Mouse (Mus musculus): Measurements from ENCODE around the gene Elmo2. TPM values are rescaled to one million over a fixed set of nuclear protein-coding genes. Genes with fewer than 3 reads are reported as not detected.

The Elmo2 gene
- total RNA-seq (2012; rRNA removed), result 21.1 and 21.7 TPM in 2 replicates

DNA sequence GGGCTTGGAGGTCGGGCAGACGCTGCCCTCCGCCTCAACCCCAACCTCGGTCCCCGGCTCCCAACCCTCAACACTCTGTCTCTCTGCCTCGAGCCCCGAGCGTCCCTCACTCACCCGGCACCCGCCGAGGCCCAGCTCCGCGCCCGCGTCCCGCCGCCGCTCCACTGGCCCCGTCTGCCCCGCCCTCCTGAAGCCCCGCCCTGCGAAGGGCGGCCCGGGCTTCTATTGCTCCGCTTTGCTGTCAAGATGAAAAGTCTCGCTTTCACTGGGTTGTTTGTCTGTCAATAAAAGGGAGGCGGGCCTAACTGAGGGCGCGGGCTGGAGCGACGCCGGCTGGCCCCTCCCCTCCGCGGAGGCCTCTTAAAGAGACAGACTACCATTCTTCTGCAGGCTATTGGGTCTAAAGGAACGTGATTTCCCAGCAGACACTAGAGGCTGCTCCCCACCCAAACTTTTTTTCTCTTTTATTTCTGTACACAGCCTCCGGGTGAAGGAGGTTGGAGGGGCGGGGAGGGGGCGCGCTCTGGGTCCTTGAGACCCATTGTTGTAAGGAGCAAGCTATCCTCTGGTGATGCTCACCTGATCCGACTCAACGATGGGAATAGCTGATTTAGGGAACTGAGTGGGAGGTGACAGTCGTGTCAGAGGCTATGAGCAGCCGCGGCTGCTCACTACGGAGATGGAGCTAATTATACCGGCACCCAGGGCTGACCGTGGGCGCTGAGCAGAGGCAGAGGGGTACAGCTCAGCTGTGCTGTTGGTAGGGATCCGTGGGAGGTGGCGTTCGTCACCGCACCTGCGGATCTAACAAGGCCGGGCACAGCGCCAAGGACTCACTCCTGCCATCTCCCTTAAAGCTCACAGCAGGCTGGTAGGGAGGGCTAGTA, at the start of gene Elmo2:
Elmo2 (minus strand) TSS at position 176 of the 887 bp plus-strand sequence.
- H3K4me1 ChIP-seq (ENCODE audit: control insufficient read depth in 2 of 2, insufficient read depth in 2 of 2, low read length in 2 of 2, poor library complexity in 1 of 2), result peaks cover 0 to 12% of the 10 kb centered on the region in 2 experiments; a peak in 3 of 4 replicates
- H3K9ac ChIP-seq (ENCODE audit: insufficient read depth, low read depth, low read length, poor library complexity, severe bottlenecking), result peak within 1 kb of the TSS; percentile 89
- 0 out of 2 replicates have a peak within 1 kb of the TSS, but pooled peaks have one; percentile 10 for H3K27ac ChIP-seq (ENCODE audit: insufficient read depth, low read depth, low read length, poor library complexity, severe bottlenecking)
- peak; percentile 91 for DNase-seq (ENCODE audit: low read depth, low spot score)
- peak within 1 kb of the TSS; percentile 89 to 90 for H3K4me3 ChIP-seq (ENCODE audit: insufficient read depth in 1 of 2, low read depth in 1 of 2, low read length in 2 of 2, poor library complexity in 1 of 2, severe bottlenecking in 1 of 2)
- in situ Hi-C loops (cut with MboI; ENCODE audit: low sequenced_read_pairs in 2 of 2, unreplicated experiment in 2 of 2), result no loop called here
- H3K36me3 ChIP-seq (ENCODE audit: control insufficient read depth, insufficient read depth, low read length, poor library complexity, severe bottlenecking), result no peaks in the 10 kb centered on the region
- TF ChIP-seq HCFC1 (IDR thresholded peaks at IDR 0.05; ENCODE audit: borderline replicate concordance, insufficient read depth, low read length) (no peak), CHD2 (IDR thresholded peaks at IDR 0.05; ENCODE audit: low read depth, low read length) (peak; percentile 84), ZNF384 (IDR thresholded peaks at IDR 0.05; ENCODE audit: low read depth, low read length) (peak; percentile 69; the same call in 1 of the 2 replicates), MAFK (IDR thresholded peaks at IDR 0.05; ENCODE audit: insufficient read depth, low read depth, low read length) (no peak), ZC3H11A (IDR thresholded peaks at IDR 0.05; ENCODE audit: borderline replicate concordance, low read depth, low read length) (no peak)
- no peaks in the 10 kb centered on the region for H3K9me3 ChIP-seq (ENCODE audit: control insufficient read depth, insufficient read depth, low read depth, low read length)

DNA sequence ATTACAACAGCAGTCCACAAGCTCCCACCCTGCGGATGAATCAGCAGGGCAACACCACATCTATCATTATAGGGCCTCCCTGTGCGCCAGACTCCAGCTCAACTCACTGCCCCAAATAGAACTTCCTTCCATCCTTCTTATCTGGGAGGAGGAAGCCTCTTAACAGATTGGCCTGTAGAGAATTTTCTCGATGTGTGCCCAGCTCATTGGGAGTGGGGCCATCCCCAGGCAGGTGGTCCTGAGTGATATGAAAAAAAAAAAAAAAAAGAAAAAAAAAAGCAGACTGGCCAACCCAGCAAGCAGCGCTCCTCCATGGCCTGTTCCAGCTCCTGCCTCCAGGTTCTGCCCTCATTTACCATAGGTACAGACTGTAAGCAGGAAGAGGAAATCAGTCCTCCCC, 49.7 kb upstream of the Elmo2 start:
- Histone ChIP-seq H3K36me3 (ENCODE audit: control insufficient read depth, insufficient read depth, low read length, poor library complexity, severe bottlenecking) (peaks cover 10% of the 10 kb centered on the region; the same call in 1 of the 2 replicates), H3K4me3 (ENCODE audit: insufficient read depth in 1 of 2, low read depth in 1 of 2, low read length in 2 of 2, poor library complexity in 1 of 2, severe bottlenecking in 1 of 2) (no peak overlapping the region), H3K27ac (ENCODE audit: insufficient read depth, low read depth, low read length, poor library complexity, severe bottlenecking) (no peak overlapping the region), H3K4me1 (ENCODE audit: control insufficient read depth in 2 of 2, insufficient read depth in 2 of 2, low read length in 2 of 2, poor library complexity in 1 of 2) (peaks cover 0 to 3% of the 10 kb centered on the region in 2 experiments; a peak in 1 of 4 replicates), H3K9me3 (ENCODE audit: control insufficient read depth, insufficient read depth, low read depth, low read length) (no peaks in the 10 kb centered on the region), H3K9ac (ENCODE audit: insufficient read depth, low read depth, low read length, poor library complexity, severe bottlenecking) (no peak overlapping the region)
- no peak for DNase-seq (ENCODE audit: low read depth, low spot score)
- in situ Hi-C loops (cut with MboI; ENCODE audit: low sequenced_read_pairs in 2 of 2, unreplicated experiment in 2 of 2), result no loop called here
- TF ChIP-seq CHD2 (IDR thresholded peaks at IDR 0.05; ENCODE audit: low read depth, low read length) (no peak), HCFC1 (IDR thresholded peaks at IDR 0.05; ENCODE audit: borderline replicate concordance, insufficient read depth, low read length) (no peak), ZNF384 (IDR thresholded peaks at IDR 0.05; ENCODE audit: low read depth, low read length) (no peak), ZC3H11A (IDR thresholded peaks at IDR 0.05; ENCODE audit: borderline replicate concordance, low read depth, low read length) (no peak), MAFK (IDR thresholded peaks at IDR 0.05; ENCODE audit: insufficient read depth, low read depth, low read length) (no peak)

- in situ Hi-C loops (cut with MboI; ENCODE audit: low sequenced_read_pairs in 2 of 2, unreplicated experiment in 2 of 2), result no loop called here
- Histone ChIP-seq H3K4me3 (ENCODE audit: insufficient read depth in 1 of 2, low read depth in 1 of 2, low read length in 2 of 2, poor library complexity in 1 of 2, severe bottlenecking in 1 of 2) (no peak overlapping the region), H3K4me1 (ENCODE audit: control insufficient read depth in 2 of 2, insufficient read depth in 2 of 2, low read length in 2 of 2, poor library complexity in 1 of 2) (peaks cover 0 to 3% of the 10 kb centered on the region in 2 experiments; a peak in 1 of 4 replicates), H3K36me3 (ENCODE audit: control insufficient read depth, insufficient read depth, low read length, poor library complexity, severe bottlenecking) (peaks cover 6% of the 10 kb centered on the region; the same call in 1 of the 2 replicates), H3K9ac (ENCODE audit: insufficient read depth, low read depth, low read length, poor library complexity, severe bottlenecking) (no peak overlapping the region), H3K27ac (ENCODE audit: insufficient read depth, low read depth, low read length, poor library complexity, severe bottlenecking) (no peak overlapping the region), H3K9me3 (ENCODE audit: control insufficient read depth, insufficient read depth, low read depth, low read length) (no peaks in the 10 kb centered on the region)
- no peak for DNase-seq (ENCODE audit: low read depth, low spot score)
- no peak for TF ChIP-seq MAFK (IDR thresholded peaks at IDR 0.05; ENCODE audit: insufficient read depth, low read depth, low read length)
Measured at GRCm38 (mm10) chr2:165375478-165375877, 49.2 kb upstream of the Elmo2 start.

DNA sequence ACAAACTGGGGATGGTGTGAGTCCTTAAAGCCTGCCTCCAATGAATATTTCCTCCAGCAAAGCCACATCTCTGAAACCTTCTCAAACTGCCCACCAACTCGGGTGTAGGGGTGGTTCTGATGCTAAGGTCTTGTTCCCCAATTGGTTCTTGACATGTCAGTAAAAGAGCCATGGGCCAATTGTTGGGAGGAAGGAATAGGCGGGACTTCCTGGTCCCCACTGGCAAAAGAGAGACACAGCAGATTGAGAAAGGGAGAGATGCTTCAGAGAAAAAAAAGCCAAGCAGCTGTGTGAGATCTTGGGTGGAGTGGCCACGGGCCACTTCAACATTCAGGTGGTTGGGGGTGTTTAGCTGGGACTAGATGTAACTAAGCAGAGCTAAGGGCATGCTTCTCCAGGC, 44.8 kb upstream of the Elmo2 start:
- H3K27ac ChIP-seq (ENCODE audit: insufficient read depth, low read depth, low read length, poor library complexity, severe bottlenecking), result no peak overlapping the region
- DNase-seq (ENCODE audit: low read depth, low spot score), result no peak
- H3K9ac ChIP-seq (ENCODE audit: insufficient read depth, low read depth, low read length, poor library complexity, severe bottlenecking), result peak overlapping the region; percentile 45; the same call in 1 of the 2 replicates
- in situ Hi-C loops (cut with MboI; ENCODE audit: low sequenced_read_pairs in 2 of 2, unreplicated experiment in 2 of 2), result no loop called here
- TF ChIP-seq ZC3H11A (IDR thresholded peaks at IDR 0.05; ENCODE audit: borderline replicate concordance, low read depth, low read length), result no peak
- no peak for TF ChIP-seq ZNF384 (IDR thresholded peaks at IDR 0.05; ENCODE audit: low read depth, low read length)
- TF ChIP-seq HCFC1 (IDR thresholded peaks at IDR 0.05; ENCODE audit: borderline replicate concordance, insufficient read depth, low read length), result no peak
- peak; percentile 73 for TF ChIP-seq CHD2 (IDR thresholded peaks at IDR 0.05; ENCODE audit: low read depth, low read length)
- TF ChIP-seq MAFK (IDR thresholded peaks at IDR 0.05; ENCODE audit: insufficient read depth, low read depth, low read length), result no peak
- H3K4me1 ChIP-seq (ENCODE audit: control insufficient read depth in 2 of 2, insufficient read depth in 2 of 2, low read length in 2 of 2, poor library complexity in 1 of 2), result peaks cover 0 to 12% of the 10 kb centered on the region in 2 experiments; a peak in 1 of 4 replicates
- H3K4me3 ChIP-seq (ENCODE audit: insufficient read depth in 1 of 2, low read depth in 1 of 2, low read length in 2 of 2, poor library complexity in 1 of 2, severe bottlenecking in 1 of 2), result peak overlapping the region; percentile 37 to 55; a peak in 3 of 4 replicates
- no peaks in the 10 kb centered on the region for H3K9me3 ChIP-seq (ENCODE audit: control insufficient read depth, insufficient read depth, low read depth, low read length)
- H3K36me3 ChIP-seq (ENCODE audit: control insufficient read depth, insufficient read depth, low read length, poor library complexity, severe bottlenecking), result no peaks in the 10 kb centered on the region
